Mouse (Mus musculus) telencephalon, adult 2 months (tissue): Measurements from ENCODE around the gene Coq5.
"Not testable (repeated sequence)": the region's sequence is repeated elsewhere in the genome, so short reads cannot be mapped to it uniquely, and the experiment has no call there.

ENCODE experiments used
- DNase-seq: peaks from one replicate; pipeline ENCODE4 v3.0.0-alpha.2; 2011; ENCODE audit warnings: low read depth, low spot score

Coq5 gene

GRCm38 (mm10) chr5:115302190-115302589 is 22.7 kb downstream of the Coq5 start:
- not testable (repeated sequence) for DNase-seq

- DNase-seq, result no peak
Observed at GRCm38 (mm10) chr5:115312354-115312753, 32.9 kb downstream of the Coq5 start.

GRCm38 (mm10) chr5:115312816-115313667 is 33.6 kb downstream of the Coq5 start:
- DNase-seq, result no peak

GRCm38 (mm10) chr5:115313668-115313943 is 34.1 kb downstream of the Coq5 start:
- no peak for DNase-seq

- no peak for DNase-seq
Observed at GRCm38 (mm10) chr5:115316968-115317644, 37.6 kb downstream of the Coq5 start.

GRCm38 (mm10) chr5:115317645-115318328 is 38.3 kb downstream of the Coq5 start:
- no peak for DNase-seq

GRCm38 (mm10) chr5:115319004-115319940 is 39.8 kb downstream of the Coq5 start:
- peak; percentile 96 for DNase-seq

- no peak for DNase-seq
Observed at GRCm38 (mm10) chr5:115326256-115326831, 46.9 kb downstream of the Coq5 start.

- peak; percentile 89 for DNase-seq
Observed at GRCm38 (mm10) chr5:115326875-115327609, 47.6 kb downstream of the Coq5 start, which contains the start of gene Srsf9. Srsf9 (plus strand) TSS chr5:115327177.

GRCm38 (mm10) chr5:115327610-115328548 is 48.4 kb downstream of the Coq5 start:
- DNase-seq, result no peak

- no peak for DNase-seq
Observed at GRCm38 (mm10) chr5:115330955-115331354, 51.5 kb downstream of the Coq5 start.

- no peak for DNase-seq
Observed at GRCm38 (mm10) chr5:115333626-115334025, 54.2 kb downstream of the Coq5 start.

- no peak for DNase-seq
Observed at GRCm38 (mm10) chr5:115340007-115340406, 60.5 kb downstream of the Coq5 start.

GRCm38 (mm10) chr5:115340577-115341313 is 61.3 kb downstream of the Coq5 start, which contains the start of the genes Gatc and Triap1:
Gatc (minus strand) TSS chr5:115341178.
Triap1 (plus strand) TSS chr5:115341225.
- peak; percentile 80 for DNase-seq

- DNase-seq, result no peak
Observed at GRCm38 (mm10) chr5:115341314-115342165, 62.1 kb downstream of the Coq5 start.
